Mouse (Mus musculus) ovary, postnatal 14 days (tissue): ENCODE results near the gene Cst9.
A peak's percentile ranks its signal among the peaks of the same experiment; 100 is the strongest.

Experiments
- DNase-seq: peaks from one replicate; pipeline ENCODE4 v3.0.0; 2022; ENCODE audit warnings: low spot score

Cst9 gene

GRCm38 (mm10) chr2:148834912-148835311 lies at the start of gene Cst9:
Cst9 (plus strand) TSS chr2:148835147.
- no peak for DNase-seq

GRCm38 (mm10) chr2:148789142-148789541 lies 45.8 kb upstream of the Cst9 start, which contains the start of gene Cst12:
Cst12 (plus strand) TSS chr2:148789361.
- DNase-seq: no peak

GRCm38 (mm10) chr2:148798485-148798884 lies 36.5 kb upstream of the Cst9 start, which contains the start of gene Cst8:
Cst8 (plus strand) TSS chr2:148798785.
- no peak for DNase-seq

GRCm38 (mm10) chr2:148801491-148801921 lies 33.4 kb upstream of the Cst9 start:
- DNase-seq: no peak

- DNase-seq: no peak
These were observed 28.3 kb upstream of the Cst9 start for GRCm38 (mm10) chr2:148806696-148807095.

- no peak for DNase-seq
These were observed 15.0 kb upstream of the Cst9 start, which contains the start of gene Cst13 for GRCm38 (mm10) chr2:148819909-148820308. Cst13 (plus strand) TSS chr2:148820081.

GRCm38 (mm10) chr2:148825986-148826385 lies 9.0 kb upstream of the Cst9 start:
- no peak for DNase-seq

GRCm38 (mm10) chr2:148838075-148838777 lies 3.3 kb downstream of the Cst9 start:
- DNase-seq: no peak

GRCm38 (mm10) chr2:148839224-148839623 lies 4.3 kb downstream of the Cst9 start:
- DNase-seq: no peak

GRCm38 (mm10) chr2:148851116-148851906 lies 16.4 kb downstream of the Cst9 start:
- DNase-seq: peak; percentile 68

- no peak for DNase-seq
These were observed 21.9 kb downstream of the Cst9 start for GRCm38 (mm10) chr2:148856630-148857400.

GRCm38 (mm10) chr2:148857506-148857905 lies 22.6 kb downstream of the Cst9 start:
- no peak for DNase-seq

GRCm38 (mm10) chr2:148860993-148861392 lies 26.0 kb downstream of the Cst9 start:
- DNase-seq: no peak

- DNase-seq: no peak
These were observed 26.7 kb downstream of the Cst9 start for GRCm38 (mm10) chr2:148861693-148862092.

- DNase-seq: no peak
These were observed 30.0 kb downstream of the Cst9 start, which contains the start of gene 9230104L09Rik for GRCm38 (mm10) chr2:148864966-148865365. 9230104L09Rik (minus strand) TSS chr2:148865038.

- no peak for DNase-seq
These were observed 34.0 kb downstream of the Cst9 start for GRCm38 (mm10) chr2:148868959-148869358.

GRCm38 (mm10) chr2:148870526-148870925 lies 35.6 kb downstream of the Cst9 start:
- DNase-seq: no peak

GRCm38 (mm10) chr2:148872860-148873259 lies 37.9 kb downstream of the Cst9 start:
- DNase-seq: no peak

GRCm38 (mm10) chr2:148874224-148874616 lies 39.3 kb downstream of the Cst9 start:
- no peak for DNase-seq

- no peak for DNase-seq
These were observed 39.8 kb downstream of the Cst9 start for GRCm38 (mm10) chr2:148874617-148875334.

- peak; percentile 87 for DNase-seq
These were observed 40.4 kb downstream of the Cst9 start, which contains the start of gene Cst3 for GRCm38 (mm10) chr2:148875335-148875811. Cst3 (minus strand) TSS chr2:148875692.
